Mouse (Mus musculus) hindbrain, embryonic 11.5 days (tissue): ENCODE measurements around the gene Tmem237. TPM values are rescaled to one million over a fixed set of nuclear protein-coding genes. Genes with fewer than 3 reads are reported as not detected.
A peak's percentile ranks its signal among the peaks of the same experiment; 100 is the strongest.

Source experiments
- ATAC-seq: fragments of 200-750 bp; cut with Nextera tagmentation; 2 replicates; pipeline ENCODE4 v1.8.0; 2017; ENCODE audit warnings: mild to moderate bottlenecking, moderate TSS enrichment, moderate library complexity; ENCODE audit not compliant: low FRiP score
- DNase-seq: peaks from one replicate; pipeline ENCODE4 v3.0.0-alpha.2; 2015; ENCODE audit warnings: low spot score
- H3K27ac ChIP-seq: fragments of 300-500 bp; sonication (generic); 2 replicates; pipeline ENCODE4 v1.5.1; 2014; ENCODE audit warnings: mild to moderate bottlenecking, low read depth, low read length
- H3K27me3 ChIP-seq: fragments of 300-500 bp; sonication (generic); 2 replicates; pipeline ENCODE4 v1.6.1; 2014; ENCODE audit warnings: mild to moderate bottlenecking, low read length, moderate library complexity, mixed read lengths; ENCODE audit not compliant: control insufficient read depth, insufficient read depth
- H3K36me3 ChIP-seq: fragments of 300-500 bp; sonication (generic); 2 replicates; pipeline ENCODE4 v1.6.1; 2014; ENCODE audit warnings: mild to moderate bottlenecking, low read length, moderate library complexity, mixed read lengths; ENCODE audit not compliant: control insufficient read depth, insufficient read depth
- H3K4me1 ChIP-seq: fragments of 300-500 bp; sonication (generic); replicated peaks from 2 replicates; pipeline ENCODE4 v1.6.1; 2014; ENCODE audit warnings: low read length, mixed read lengths; ENCODE audit not compliant: control insufficient read depth, insufficient read depth
- H3K4me2 ChIP-seq: fragments of 300-500 bp; sonication (generic); replicated peaks from 2 replicates; pipeline ENCODE4 v1.6.1; 2014; ENCODE audit warnings: mild to moderate bottlenecking, low read depth, low read length
- H3K4me3 ChIP-seq: fragments of 300-500 bp; sonication (generic); 2 replicates; pipeline ENCODE4 v1.5.1; 2014; ENCODE audit warnings: low read depth, low read length
- H3K9ac ChIP-seq: fragments of 300-500 bp; sonication (generic); 2 replicates; pipeline ENCODE4 v1.6.1; 2014; ENCODE audit warnings: low read depth, low read length
- H3K9me3 ChIP-seq: fragments of 300-500 bp; sonication (generic); 2 replicates; pipeline ENCODE4 v1.6.1; 2016; ENCODE audit warnings: low read length; ENCODE audit not compliant: control insufficient read depth
- WGBS: fragments of 180-500 bp; shearing (Covaris S2); extraction: QIAGEN DNeasy Blood & Tissue Kit; methylation state at CpG from one replicate; pipeline ENCODE4 v1.1.7; 2014; 5-methylcytosine and 5-hydroxymethylcytosine counted together
- polyA plus RNA-seq: library from polyadenylated mRNA; unstranded; fragments of >200 nt; fragmentation: Nextera tagmentation; extraction: Ambion mirVana; gene quantifications from 2 replicates; pipeline ENCODE4 v1.2.1, GENCODE M21; 2014

The Tmem237 gene
- 48.1 and 51.1 TPM in 2 replicates for polyA plus RNA-seq

DNA sequence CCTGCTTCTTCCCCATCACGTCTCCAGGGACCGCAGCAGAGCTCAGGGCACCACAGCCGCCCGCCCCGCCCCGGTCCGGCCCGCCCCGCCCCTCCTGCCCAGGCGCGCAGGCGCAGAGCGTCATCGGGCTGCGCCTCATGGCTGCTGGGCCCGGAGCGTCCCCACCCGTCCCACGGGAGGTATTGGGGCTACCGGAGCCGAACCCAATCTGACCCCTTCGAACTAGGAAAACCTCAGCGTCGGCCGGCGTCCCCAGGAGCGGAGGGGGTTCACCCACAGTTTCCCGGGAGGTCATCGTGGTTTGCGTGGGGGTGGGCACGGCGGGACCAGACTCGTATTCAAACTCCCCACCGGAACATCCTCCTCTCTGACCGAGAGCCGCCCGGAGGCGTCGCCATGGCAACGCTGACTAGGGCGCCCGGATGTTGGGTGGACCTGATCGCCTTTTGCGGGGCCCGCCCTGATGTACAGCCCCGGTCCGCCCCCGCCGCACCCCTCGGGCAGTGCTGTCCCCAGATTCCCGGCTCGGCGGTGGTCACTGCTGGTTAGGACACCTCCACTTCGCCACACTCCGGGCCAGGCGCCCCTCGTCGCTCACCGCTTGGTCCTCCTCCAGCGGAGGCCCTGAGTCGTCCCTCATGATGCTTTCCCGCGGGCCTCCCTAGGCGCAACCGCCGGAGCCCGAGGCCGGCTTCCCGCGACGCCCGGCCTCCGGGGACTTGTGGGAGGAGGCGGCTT lies at the start of gene Tmem237:
Gene Tmem237, minus strand, starts transcription at position 689 of the 738 bp plus-strand sequence.
- H3K4me2 ChIP-seq, result peak within 1 kb of the TSS; percentile 81
- no peaks in the 10 kb centered on the region for H3K4me1 ChIP-seq
- no peaks in the 10 kb centered on the region for H3K27me3 ChIP-seq
- 1% methylated on average over 57 of the region's 74 CpGs for WGBS
- DNase-seq (peak; percentile 96), ATAC-seq (peak; percentile 99)
- no peaks in the 10 kb centered on the region for H3K9me3 ChIP-seq
- peak within 1 kb of the TSS; percentile 91 for H3K27ac ChIP-seq
- H3K9ac ChIP-seq, result peak within 1 kb of the TSS; percentile 92
- peak within 1 kb of the TSS; percentile 74 for H3K4me3 ChIP-seq
- no peaks in the 10 kb centered on the region for H3K36me3 ChIP-seq

DNA sequence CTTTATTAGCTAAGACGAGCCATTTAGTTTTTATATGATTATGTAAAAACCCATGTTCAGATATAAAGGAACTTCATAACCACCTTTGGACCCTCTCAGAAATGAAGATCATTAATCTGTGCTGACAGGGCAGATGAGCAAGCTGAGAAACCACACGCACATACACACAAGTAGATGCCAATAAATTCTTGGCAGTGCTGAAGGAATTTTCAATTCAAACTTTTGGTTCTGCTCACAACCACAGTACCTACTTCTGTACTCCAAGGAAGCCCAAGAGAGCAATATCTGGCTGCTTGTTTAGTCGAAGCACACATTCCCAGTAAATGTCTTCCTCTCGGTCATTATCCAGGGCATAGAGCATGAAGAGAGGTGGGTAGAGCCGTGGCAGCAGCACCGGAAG lies 49.4 kb upstream of the Tmem237 start:
- no peak for DNase-seq
- H3K9me3 ChIP-seq, result no peaks in the 10 kb centered on the region
- H3K36me3 ChIP-seq, result peaks cover 5% of the 10 kb centered on the region; the same call in 1 of the 2 replicates
- H3K4me1 ChIP-seq, result no peaks in the 10 kb centered on the region
- no peak overlapping the region for H3K27ac ChIP-seq
- no peaks in the 10 kb centered on the region for H3K27me3 ChIP-seq
- H3K4me3 ChIP-seq, result no peak overlapping the region
- H3K9ac ChIP-seq, result no peak overlapping the region
- 92% methylated on average over 6 of the region's 6 CpGs for WGBS
- H3K4me2 ChIP-seq, result no peak overlapping the region
- no peak for ATAC-seq

GRCm38 (mm10) chr1:59168556-59168955 lies 48.3 kb upstream of the Tmem237 start:
- Histone ChIP-seq H3K4me2 (no peak overlapping the region), H3K27me3 (no peaks in the 10 kb centered on the region), H3K27ac (no peak overlapping the region), H3K36me3 (peaks cover 5% of the 10 kb centered on the region; the same call in 1 of the 2 replicates), H3K9me3 (no peaks in the 10 kb centered on the region), H3K9ac (no peak overlapping the region), H3K4me1 (no peaks in the 10 kb centered on the region), H3K4me3 (no peak overlapping the region)
- 90% methylated on average over 2 of the region's 2 CpGs for WGBS
- no peak for DNase-seq
- ATAC-seq, result no peak

DNA sequence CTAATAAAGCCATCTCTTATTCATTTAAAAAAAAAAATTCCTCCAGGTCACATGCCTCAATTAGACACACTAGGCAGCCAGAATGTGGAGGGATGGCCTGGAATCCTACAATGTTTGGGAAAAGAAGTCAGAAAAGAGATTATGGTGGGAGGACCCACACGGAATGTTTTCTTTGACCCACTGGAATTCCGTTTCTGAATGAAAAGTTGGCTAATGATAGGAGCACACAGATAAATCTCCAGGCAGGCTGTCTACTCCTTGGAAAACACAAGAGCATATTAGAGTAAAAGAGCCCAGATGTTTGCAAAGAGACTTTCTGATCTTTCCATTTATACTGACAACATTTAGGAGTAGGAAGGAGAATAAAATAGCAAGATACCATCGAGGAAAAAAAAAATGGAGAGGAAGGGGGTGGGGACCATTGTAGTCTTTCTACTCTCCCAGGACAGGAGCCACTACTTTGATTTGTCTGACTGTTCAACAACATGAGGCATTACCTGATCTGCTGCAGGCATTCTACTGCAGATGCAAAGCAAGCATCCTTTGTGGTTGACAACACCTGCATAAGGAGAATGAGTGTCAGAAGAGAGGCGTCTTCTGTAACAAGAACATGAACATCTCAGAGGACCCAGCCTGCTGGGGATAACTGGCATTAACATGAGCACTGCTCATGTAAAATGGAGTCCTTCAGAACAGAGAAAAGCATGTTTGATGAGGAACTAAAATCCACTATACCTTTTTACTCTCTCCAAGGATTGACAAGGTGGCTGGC lies 47.6 kb upstream of the Tmem237 start:
- Histone ChIP-seq H3K9ac (no peak overlapping the region), H3K27ac (no peak overlapping the region), H3K27me3 (no peaks in the 10 kb centered on the region), H3K9me3 (no peaks in the 10 kb centered on the region), H3K4me2 (no peak overlapping the region), H3K4me1 (no peaks in the 10 kb centered on the region), H3K4me3 (no peak overlapping the region), H3K36me3 (peaks cover 5% of the 10 kb centered on the region; the same call in 1 of the 2 replicates)
- DNase-seq, result no peak
- WGBS, result 88% methylated on average over 4 of the region's 4 CpGs
- no peak for ATAC-seq

DNA sequence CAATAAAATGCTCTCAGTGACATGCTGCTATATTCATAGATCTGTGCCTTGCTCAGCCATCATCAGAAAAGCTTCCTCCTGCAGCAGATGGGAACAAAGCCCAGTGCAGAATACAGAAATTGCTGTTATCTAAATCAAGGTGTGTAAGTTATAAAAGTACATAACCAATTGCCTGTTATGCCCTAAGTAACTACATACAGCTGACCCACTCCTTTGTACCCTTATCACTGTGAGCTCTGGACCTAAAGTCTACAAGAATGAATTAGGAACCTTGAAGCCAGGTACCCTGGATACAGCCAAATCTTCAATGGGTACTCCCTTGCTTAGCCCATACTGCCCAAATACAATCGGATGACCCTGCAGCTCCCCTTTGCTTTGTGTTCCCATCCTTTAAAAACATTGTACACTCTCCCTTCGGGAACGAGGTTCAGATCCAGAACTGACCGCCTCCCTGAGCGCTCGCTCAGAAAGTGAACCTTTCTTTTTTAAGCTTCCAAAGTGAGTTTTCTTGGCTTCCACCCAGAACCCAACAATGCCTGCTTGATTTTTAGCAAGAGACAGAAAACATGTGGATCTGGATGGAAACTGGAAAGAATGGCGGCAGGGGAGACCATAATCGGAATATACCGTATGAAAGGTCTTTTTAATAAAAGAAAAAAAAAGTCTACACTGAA lies 46.2 kb upstream of the Tmem237 start:
- Histone ChIP-seq H3K4me3 (no peak overlapping the region), H3K9ac (no peak overlapping the region), H3K27ac (no peak overlapping the region), H3K4me2 (no peak overlapping the region), H3K4me1 (no peaks in the 10 kb centered on the region), H3K9me3 (no peaks in the 10 kb centered on the region), H3K36me3 (peaks cover 5% of the 10 kb centered on the region; the same call in 1 of the 2 replicates), H3K27me3 (no peaks in the 10 kb centered on the region)
- 97% methylated on average over 9 of the region's 9 CpGs for WGBS
- ATAC-seq (no peak), DNase-seq (no peak)

- Histone ChIP-seq H3K4me1 (no peaks in the 10 kb centered on the region), H3K4me2 (no peak overlapping the region), H3K27ac (no peak overlapping the region), H3K4me3 (no peak overlapping the region), H3K9ac (no peak overlapping the region), H3K27me3 (no peaks in the 10 kb centered on the region), H3K9me3 (no peaks in the 10 kb centered on the region), H3K36me3 (peaks cover 5% of the 10 kb centered on the region; the same call in 1 of the 2 replicates)
- no peak for DNase-seq
- 69% methylated on average over 5 of the region's 5 CpGs for WGBS
- no peak for ATAC-seq
These were observed 43.7 kb upstream of the Tmem237 start for GRCm38 (mm10) chr1:59163918-59164317.

GRCm38 (mm10) chr1:59163030-59163461 lies 42.8 kb upstream of the Tmem237 start, which contains the start of gene Mpp4:
Gene Mpp4 (minus strand): TSS chr1:59163389.
- no peak within 1 kb of the TSS for H3K27ac ChIP-seq
- ATAC-seq (no peak), DNase-seq (no peak)
- no peaks in the 10 kb centered on the region for H3K9me3 ChIP-seq
- WGBS, result 52% methylated on average over 12 of the region's 12 CpGs
- H3K36me3 ChIP-seq, result peaks cover 5% of the 10 kb centered on the region; the same call in 1 of the 2 replicates
- no peak within 1 kb of the TSS for H3K4me2 ChIP-seq
- H3K4me1 ChIP-seq, result no peaks in the 10 kb centered on the region
- no peak within 1 kb of the TSS for H3K4me3 ChIP-seq
- H3K9ac ChIP-seq, result no peak within 1 kb of the TSS
- no peaks in the 10 kb centered on the region for H3K27me3 ChIP-seq

DNA sequence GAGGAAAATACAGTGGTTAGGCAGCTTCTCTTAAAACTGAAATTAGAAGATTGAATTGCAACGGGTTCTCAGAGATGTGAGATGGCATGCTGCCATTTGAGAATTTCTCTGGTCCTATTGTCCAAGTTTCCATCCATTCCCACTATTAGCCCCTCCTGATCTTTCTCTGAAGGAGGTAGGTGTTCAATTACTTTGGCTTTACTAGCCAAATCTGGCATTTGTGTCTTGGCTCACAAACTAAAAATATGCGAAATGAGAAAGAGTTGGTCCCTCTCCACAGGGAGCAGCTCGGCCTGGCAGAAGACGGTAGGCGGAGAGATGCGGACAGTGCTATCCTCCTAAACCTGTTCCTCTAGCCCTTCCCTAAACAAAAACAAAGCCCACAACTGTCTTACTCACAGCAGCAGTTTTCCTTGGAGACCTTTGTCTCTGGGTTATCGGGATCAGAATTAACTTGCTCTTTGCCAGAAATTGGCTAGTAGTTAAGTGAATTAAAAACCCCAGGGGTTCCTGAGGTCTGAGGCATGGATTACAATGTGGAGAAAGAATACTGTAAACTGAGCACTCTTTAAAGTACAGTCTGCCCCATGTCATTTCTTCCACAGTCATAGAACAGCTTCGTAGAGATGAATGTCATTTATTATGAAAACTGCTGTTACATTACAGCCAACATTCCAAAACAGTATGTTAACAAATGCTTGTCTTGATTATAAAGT lies 42.3 kb upstream of the Tmem237 start:
- Histone ChIP-seq H3K27ac (no peak overlapping the region), H3K9me3 (no peaks in the 10 kb centered on the region), H3K36me3 (peaks cover 5% of the 10 kb centered on the region; the same call in 1 of the 2 replicates), H3K4me1 (no peaks in the 10 kb centered on the region), H3K4me2 (no peak overlapping the region), H3K27me3 (no peaks in the 10 kb centered on the region), H3K4me3 (no peak overlapping the region), H3K9ac (no peak overlapping the region)
- WGBS, result 48% methylated on average over 8 of the region's 8 CpGs
- ATAC-seq, result no peak
- no peak for DNase-seq
